Mouse (Mus musculus): ENCODE results near the gene Apex2. TPM values are rescaled to one million over a fixed set of nuclear protein-coding genes. Genes with fewer than 3 reads are reported as not detected.

Apex2 gene
- polyA plus RNA-seq, 1 experiment, result 18.2 TPM

DNA sequence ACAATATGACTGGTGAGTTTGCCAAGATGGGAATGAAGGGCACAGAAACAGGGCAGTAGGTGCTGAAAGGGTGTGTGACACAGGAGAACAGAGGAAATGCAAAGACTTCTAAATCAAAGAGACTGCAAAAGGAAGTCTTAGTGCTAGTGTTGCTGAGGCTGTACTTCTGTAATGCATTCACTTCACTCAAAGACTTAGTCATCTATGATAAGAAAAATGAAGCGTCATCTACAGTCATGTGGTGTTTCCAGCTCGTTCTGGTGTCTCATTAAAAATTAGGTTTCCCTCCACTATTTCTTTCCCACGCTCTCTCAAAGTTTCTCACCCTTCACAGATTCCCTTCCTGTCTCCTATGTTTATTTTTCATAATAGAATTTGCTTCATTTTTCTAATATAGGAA, 35.6 kb downstream of the Apex2 start:
- Histone ChIP-seq H3K79me2 (ENCODE audit: control insufficient read depth, insufficient read depth) (no peaks in the 10 kb centered on the region), H3K79me3 (ENCODE audit: low read depth) (peaks cover 2% of the 10 kb centered on the region), H3K27me3 (ENCODE audit: control insufficient read depth, insufficient read depth, insufficient read length) (no peaks in the 10 kb centered on the region), H3K36me3 (ENCODE audit: control insufficient read depth, insufficient read depth) (no peaks in the 10 kb centered on the region), H3ac (ENCODE audit: control insufficient read depth, insufficient read length, low read depth) (no peak overlapping the region), H3K4me3 (ENCODE audit: insufficient read depth, poor library complexity, severe bottlenecking) (no peak overlapping the region)
- no peak for TF ChIP-seq FOSL1 (IDR thresholded peaks at IDR 0.05; ENCODE audit: insufficient read depth, low read length, poor library complexity, severe bottlenecking)
- TF ChIP-seq CEBPB (IDR thresholded peaks at IDR 0.05; ENCODE audit: low read depth), result no peak
- TF ChIP-seq USF1 (IDR thresholded peaks at IDR 0.05; ENCODE audit: low read depth), result no peak
- no peak for TF ChIP-seq MYOG (IDR thresholded peaks at IDR 0.05; ENCODE audit: control insufficient read depth, extremely low read depth, insufficient read length)
- TF ChIP-seq CTCF (IDR thresholded peaks at IDR 0.05; ENCODE audit: control insufficient read depth, insufficient read depth, insufficient read length), result no peak
- TF ChIP-seq MAX (IDR thresholded peaks at IDR 0.05), result no peak
- no peak for TF ChIP-seq MYOD1 (IDR thresholded peaks at IDR 0.05; ENCODE audit: control insufficient read depth, insufficient read length, low read depth)

DNA sequence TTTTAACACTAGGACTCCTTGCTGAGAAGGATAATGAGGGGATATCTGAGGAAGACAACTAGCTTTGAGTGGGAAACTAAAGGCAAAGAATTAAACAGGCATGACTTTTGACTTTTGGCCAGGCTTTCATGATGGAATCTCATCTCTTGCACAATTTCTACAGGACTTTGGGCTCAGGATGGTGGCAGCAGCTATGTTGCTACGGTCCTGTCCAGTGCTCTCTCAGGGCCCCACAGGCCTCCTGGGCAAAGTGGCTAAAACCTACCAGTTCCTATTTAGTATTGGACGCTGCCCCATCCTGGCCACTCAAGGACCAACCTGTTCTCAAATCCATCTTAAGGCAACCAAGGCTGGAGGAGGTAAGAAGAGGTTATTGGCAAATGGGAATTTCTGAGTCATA, 37.7 kb downstream of the Apex2 start:
- no peaks in the 10 kb centered on the region for H3K36me3 ChIP-seq (ENCODE audit: control insufficient read depth, insufficient read depth)
- H3K79me2 ChIP-seq (ENCODE audit: control insufficient read depth, insufficient read depth), result no peaks in the 10 kb centered on the region
- no peak overlapping the region for H3ac ChIP-seq (ENCODE audit: control insufficient read depth, insufficient read length, low read depth)
- H3K79me3 ChIP-seq (ENCODE audit: low read depth), result no peaks in the 10 kb centered on the region
- TF ChIP-seq CTCF (IDR thresholded peaks at IDR 0.05; ENCODE audit: control insufficient read depth, insufficient read depth, insufficient read length), result no peak
- TF ChIP-seq MYOG (IDR thresholded peaks at IDR 0.05; ENCODE audit: control insufficient read depth, extremely low read depth, insufficient read length), result no peak
- no peak for TF ChIP-seq CEBPB (IDR thresholded peaks at IDR 0.05; ENCODE audit: low read depth)
- TF ChIP-seq FOSL1 (IDR thresholded peaks at IDR 0.05; ENCODE audit: insufficient read depth, low read length, poor library complexity, severe bottlenecking), result no peak
- TF ChIP-seq USF1 (IDR thresholded peaks at IDR 0.05; ENCODE audit: low read depth), result no peak
- no peak for TF ChIP-seq MYOD1 (IDR thresholded peaks at IDR 0.05; ENCODE audit: control insufficient read depth, insufficient read length, low read depth)
- TF ChIP-seq MAX (IDR thresholded peaks at IDR 0.05), result no peak
- no peaks in the 10 kb centered on the region for H3K27me3 ChIP-seq (ENCODE audit: control insufficient read depth, insufficient read depth, insufficient read length)
- H3K4me3 ChIP-seq (ENCODE audit: insufficient read depth, poor library complexity, severe bottlenecking), result no peak overlapping the region

DNA sequence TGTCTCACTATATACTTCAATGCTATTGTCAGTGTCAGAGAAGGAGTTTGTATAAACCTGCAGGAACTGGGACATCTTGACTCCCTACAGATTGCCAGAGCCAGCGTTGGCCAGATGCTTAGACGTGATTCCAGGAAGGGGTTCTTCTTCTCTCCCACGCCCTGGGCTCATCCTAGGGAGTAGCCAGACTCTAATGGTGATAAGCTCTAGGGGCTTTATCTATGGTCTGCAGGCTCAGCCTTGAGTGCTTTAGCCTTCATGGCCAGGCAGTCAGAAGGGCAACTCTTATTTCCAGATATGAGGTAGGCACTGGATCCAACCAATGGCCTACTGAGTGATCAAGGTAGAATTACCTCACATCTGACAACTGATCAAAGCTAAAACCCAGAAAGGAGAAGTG, 40.0 kb downstream of the Apex2 start:
- no peaks in the 10 kb centered on the region for H3K27me3 ChIP-seq (ENCODE audit: control insufficient read depth, insufficient read depth, insufficient read length)

DNA sequence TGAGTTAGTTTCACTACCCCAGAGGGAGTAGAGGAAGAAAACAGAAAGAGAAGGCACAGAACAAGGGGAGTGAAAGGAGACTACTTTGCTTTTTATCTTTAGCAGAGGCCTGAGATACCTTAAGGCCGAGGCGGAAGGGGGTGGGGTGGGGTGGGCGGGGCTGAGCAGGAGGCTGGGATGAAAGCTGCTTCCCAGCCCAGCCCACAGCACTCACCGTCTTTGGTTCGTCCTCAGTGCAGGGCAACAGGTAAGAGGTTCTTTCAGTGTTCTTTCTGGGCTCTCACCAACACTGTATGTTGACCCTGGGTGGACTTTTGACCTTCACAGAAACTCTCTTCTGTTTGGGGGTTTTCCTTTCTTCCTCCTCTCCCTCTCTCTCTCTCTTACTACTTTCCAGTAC, 42.4 kb downstream of the Apex2 start, which contains the start of gene Alas2:
Alas2 (plus strand) TSS at position 137 of the 400 bp plus-strand sequence.
- H3K4me3 ChIP-seq (ENCODE audit: insufficient read depth, poor library complexity, severe bottlenecking), result no peak within 1 kb of the TSS
- H3K27me3 ChIP-seq (ENCODE audit: control insufficient read depth, insufficient read depth, insufficient read length), result no peaks in the 10 kb centered on the region
- no peak within 1 kb of the TSS for H3ac ChIP-seq (ENCODE audit: control insufficient read depth, insufficient read length, low read depth)
- no peaks in the 10 kb centered on the region for H3K79me2 ChIP-seq (ENCODE audit: control insufficient read depth, insufficient read depth)
- no peaks in the 10 kb centered on the region for H3K79me3 ChIP-seq (ENCODE audit: low read depth)
- no peaks in the 10 kb centered on the region for H3K36me3 ChIP-seq (ENCODE audit: control insufficient read depth, insufficient read depth)
- no peak for TF ChIP-seq FOSL1 (IDR thresholded peaks at IDR 0.05; ENCODE audit: insufficient read depth, low read length, poor library complexity, severe bottlenecking)

More for the DNA sequence above, 40.0 kb downstream of the Apex2 start:
- no peak overlapping the region for H3K4me3 ChIP-seq (ENCODE audit: insufficient read depth, poor library complexity, severe bottlenecking)
- no peaks in the 10 kb centered on the region for H3K79me3 ChIP-seq (ENCODE audit: low read depth)
- H3K79me2 ChIP-seq (ENCODE audit: control insufficient read depth, insufficient read depth), result no peaks in the 10 kb centered on the region
- no peaks in the 10 kb centered on the region for H3K36me3 ChIP-seq (ENCODE audit: control insufficient read depth, insufficient read depth)
- H3ac ChIP-seq (ENCODE audit: control insufficient read depth, insufficient read length, low read depth), result no peak overlapping the region
- TF ChIP-seq MYOD1 (IDR thresholded peaks at IDR 0.05; ENCODE audit: control insufficient read depth, insufficient read length, low read depth) (no peak), USF1 (IDR thresholded peaks at IDR 0.05; ENCODE audit: low read depth) (no peak), CTCF (IDR thresholded peaks at IDR 0.05; ENCODE audit: control insufficient read depth, insufficient read depth, insufficient read length) (no peak), MYOG (IDR thresholded peaks at IDR 0.05; ENCODE audit: control insufficient read depth, extremely low read depth, insufficient read length) (no peak), FOSL1 (IDR thresholded peaks at IDR 0.05; ENCODE audit: insufficient read depth, low read length, poor library complexity, severe bottlenecking) (no peak), CEBPB (IDR thresholded peaks at IDR 0.05; ENCODE audit: low read depth) (no peak), MAX (IDR thresholded peaks at IDR 0.05) (no peak)

DNA sequence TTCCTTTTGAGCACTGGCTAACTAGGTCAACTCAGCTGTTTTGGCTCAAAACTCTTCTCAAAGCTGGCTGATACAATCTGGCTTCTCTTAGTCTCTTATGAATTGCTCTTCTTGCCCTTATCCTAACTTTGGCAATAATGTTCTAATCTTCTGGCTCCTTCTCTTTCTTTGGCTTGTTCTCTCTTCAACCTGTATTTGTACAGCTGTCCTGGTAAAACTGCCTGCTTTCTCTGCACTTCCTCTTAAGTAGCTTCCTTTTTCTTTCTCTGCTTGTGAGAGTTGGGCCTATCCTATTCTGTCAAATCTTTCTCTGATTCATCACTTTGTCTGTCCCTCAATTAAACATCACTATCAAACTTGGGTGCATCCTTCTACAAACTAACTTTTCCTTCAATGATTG, 48.0 kb downstream of the Apex2 start:
- Histone ChIP-seq H3K27me3 (ENCODE audit: control insufficient read depth, insufficient read depth, insufficient read length) (no peaks in the 10 kb centered on the region), H3ac (ENCODE audit: control insufficient read depth, insufficient read length, low read depth) (no peak overlapping the region), H3K36me3 (ENCODE audit: control insufficient read depth, insufficient read depth) (peaks cover 3% of the 10 kb centered on the region), H3K79me3 (ENCODE audit: low read depth) (no peaks in the 10 kb centered on the region), H3K79me2 (ENCODE audit: control insufficient read depth, insufficient read depth) (no peaks in the 10 kb centered on the region), H3K4me3 (ENCODE audit: insufficient read depth, poor library complexity, severe bottlenecking) (no peak overlapping the region)
- TF ChIP-seq MYOD1 (IDR thresholded peaks at IDR 0.05; ENCODE audit: control insufficient read depth, insufficient read length, low read depth) (no peak), USF1 (IDR thresholded peaks at IDR 0.05; ENCODE audit: low read depth) (no peak)

DNA sequence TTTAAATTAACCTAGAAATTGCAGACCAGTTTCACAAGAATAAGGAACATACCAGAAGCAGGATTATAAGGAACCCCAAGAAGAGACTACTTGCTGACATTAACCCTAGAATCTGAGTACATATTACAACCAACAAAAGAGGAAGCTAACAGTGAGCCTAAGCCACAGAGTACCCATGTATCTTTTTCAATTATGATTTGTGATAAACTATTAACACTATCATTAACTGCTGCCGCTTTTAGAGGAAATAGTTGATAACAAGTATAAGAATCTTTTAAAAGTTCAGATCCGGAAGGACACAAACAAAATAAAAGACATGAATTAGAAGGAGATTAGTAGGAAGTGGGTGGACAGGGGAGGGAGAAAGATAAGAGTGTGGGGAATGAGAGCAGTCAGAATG, 49.6 kb downstream of the Apex2 start:
- Histone ChIP-seq H3K79me2 (ENCODE audit: control insufficient read depth, insufficient read depth) (no peaks in the 10 kb centered on the region), H3K4me3 (ENCODE audit: insufficient read depth, poor library complexity, severe bottlenecking) (no peak overlapping the region), H3K36me3 (ENCODE audit: control insufficient read depth, insufficient read depth) (peaks cover 3% of the 10 kb centered on the region), H3ac (ENCODE audit: control insufficient read depth, insufficient read length, low read depth) (no peak overlapping the region), H3K27me3 (ENCODE audit: control insufficient read depth, insufficient read depth, insufficient read length) (no peaks in the 10 kb centered on the region), H3K79me3 (ENCODE audit: low read depth) (no peaks in the 10 kb centered on the region)
- no peak for TF ChIP-seq FOSL1 (IDR thresholded peaks at IDR 0.05; ENCODE audit: insufficient read depth, low read length, poor library complexity, severe bottlenecking)

All from C2C12 (cell line).